Mouse (Mus musculus): ENCODE measurements around the gene Ins2.

DNA sequence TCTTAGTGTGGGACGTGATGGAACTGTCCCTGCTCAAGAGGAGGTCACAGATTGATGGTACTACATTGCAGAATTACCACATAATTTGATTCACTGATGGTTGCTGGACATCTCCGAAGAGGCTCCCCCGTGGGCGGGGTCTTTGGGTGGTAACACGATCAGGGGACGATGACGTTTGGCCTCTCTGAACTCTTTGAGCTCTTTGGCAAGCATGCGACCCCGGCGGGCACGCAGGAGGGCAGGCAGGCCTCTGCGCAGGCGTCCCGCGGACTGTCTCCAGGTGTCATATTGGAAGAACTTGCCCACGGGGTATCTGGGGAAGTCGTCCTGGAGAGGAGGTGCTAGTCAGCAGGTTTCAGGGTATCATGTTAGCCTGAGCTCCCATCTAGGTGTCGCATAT lies 89.5 kb downstream of the Ins2 start:
- no peak for TF ChIP-seq CTCF (IDR thresholded peaks at IDR 0.05; ENCODE audit: extremely low read depth, insufficient read length, insufficient replicate concordance, low read depth, low read length)
- TF ChIP-seq POLR2A (IDR thresholded peaks at IDR 0.05; ENCODE audit: low read depth, low read length), result no peak

Measured in small intestine, adult 2 months (tissue).